Mouse (Mus musculus) cerebral cortex, adult 2 months (tissue): Measurements from ENCODE around the gene Mageb3.

ENCODE experiments used
- WGBS: fragments of 180-500 bp; shearing (Covaris S2); methylation state at CpG from one replicate; pipeline ENCODE4 v1.1.7; 2018; 5-methylcytosine and 5-hydroxymethylcytosine counted together

Gene Mageb3

GRCm38 (mm10) chr2:121955765-121956223, at the start of gene Mageb3, which contains the start of gene Ctdspl2:
TSS of gene Mageb3 (minus strand) at chr2:121956092.
TSS of gene Ctdspl2 (plus strand) at chr2:121956001.
- under 1% methylated on average over 48 of the region's 48 CpGs for WGBS

GRCm38 (mm10) chr2:121995738-121996137, 39.8 kb upstream of the Mageb3 start:
- WGBS: 86% methylated on average over 1 of the region's 1 CpGs

- 6% methylated on average over 8 of the region's 8 CpGs for WGBS
Measured at GRCm38 (mm10) chr2:121957216-121957792, 1.4 kb upstream of the Mageb3 start.

GRCm38 (mm10) chr2:121956224-121957018, 529 bp upstream of the Mageb3 start:
- under 1% methylated on average over 47 of the region's 47 CpGs for WGBS

GRCm38 (mm10) chr2:121954971-121955656, 778 bp downstream of the Mageb3 start:
- 21% methylated on average over 10 of the region's 10 CpGs for WGBS

GRCm38 (mm10) chr2:121943364-121943763, 12.5 kb downstream of the Mageb3 start:
- WGBS: 82% methylated on average over 3 of the region's 3 CpGs

GRCm38 (mm10) chr2:121937624-121938023, 18.3 kb downstream of the Mageb3 start:
- WGBS: 86% methylated on average over 2 of the region's 2 CpGs

GRCm38 (mm10) chr2:121916047-121916970, 39.6 kb downstream of the Mageb3 start:
- 89% methylated on average over 5 of the region's 5 CpGs for WGBS

GRCm38 (mm10) chr2:121909975-121910374, 45.9 kb downstream of the Mageb3 start:
- 57% methylated on average over 3 of the region's 3 CpGs for WGBS
